Mouse (Mus musculus) E14TG2a.4 (cell line): Measurements from ENCODE around the gene Cox8b.

Source experiments
- H3K27me3 ChIP-seq: 2 replicates; pipeline ENCODE4 v1.6.1; 2014; ENCODE audit warnings: low read length, control low read depth; ENCODE audit not compliant: insufficient read depth
- H3K36me3 ChIP-seq: 2 replicates; pipeline ENCODE4 v1.6.1; 2014; ENCODE audit warnings: low read length, control low read depth; ENCODE audit not compliant: insufficient read depth
- H3K4me1 ChIP-seq: replicated peaks from 2 replicates; pipeline ENCODE4 v1.6.1; 2014; ENCODE audit warnings: low read depth, low read length, control low read depth
- H3K4me3 ChIP-seq: replicated peaks from 2 replicates; pipeline ENCODE4 v1.5.1; 2014; ENCODE audit warnings: mild to moderate bottlenecking, low read length
- H3K9me3 ChIP-seq: 2 replicates; pipeline ENCODE4 v1.6.1; 2014; ENCODE audit warnings: low read length, control low read depth
- CTCF ChIP-seq: conservative IDR thresholded peaks from 2 replicates; pipeline ENCODE4 v1.5.1; 2014; ENCODE audit warnings: low read length
- NANOG ChIP-seq: IDR thresholded peaks from 2 replicates; pipeline ENCODE4 v1.6.1; 2014; ENCODE audit warnings: borderline replicate concordance, low read length, mixed read lengths
- POU5F1 ChIP-seq: IDR thresholded peaks from 2 replicates; pipeline ENCODE4 v1.6.1; 2014; ENCODE audit warnings: low read length, borderline replicate concordance

Gene Cox8b

GRCm38 (mm10) chr7:140853386-140853785 is 46.9 kb downstream of the Cox8b start:
- no peaks in the 10 kb centered on the region for H3K9me3 ChIP-seq
- peaks cover 57% of the 10 kb centered on the region for H3K36me3 ChIP-seq
- peak overlapping the region; percentile 90 for H3K4me3 ChIP-seq
- TF ChIP-seq POU5F1, result no peak
- no peak for TF ChIP-seq CTCF
- TF ChIP-seq NANOG, result no peak
- no peaks in the 10 kb centered on the region for H3K27me3 ChIP-seq
- H3K4me1 ChIP-seq, result peaks cover 74% of the 10 kb centered on the region

GRCm38 (mm10) chr7:140851916-140852315 is 48.3 kb downstream of the Cox8b start:
- peaks cover 52% of the 10 kb centered on the region for H3K36me3 ChIP-seq
- no peak overlapping the region for H3K4me3 ChIP-seq
- H3K27me3 ChIP-seq, result no peaks in the 10 kb centered on the region; the same call in 1 of the 2 replicates
- H3K9me3 ChIP-seq, result no peaks in the 10 kb centered on the region
- H3K4me1 ChIP-seq, result peaks cover 79% of the 10 kb centered on the region
- TF ChIP-seq NANOG, result no peak
- no peak for TF ChIP-seq POU5F1
- no peak for TF ChIP-seq CTCF
